Mouse (Mus musculus): ENCODE data around the gene Ccdc157.

- TF ChIP-seq CTCF (IDR thresholded peaks at IDR 0.05; ENCODE audit: low read depth) (no peak), EP300 (IDR thresholded peaks at IDR 0.05; ENCODE audit: low read depth) (no peak)
Observed at GRCm38 (mm10) chr11:4166467-4167090, 6.5 kb upstream of the Ccdc157 start.
